Mouse (Mus musculus): ENCODE data around the gene Barhl1.

DNA sequence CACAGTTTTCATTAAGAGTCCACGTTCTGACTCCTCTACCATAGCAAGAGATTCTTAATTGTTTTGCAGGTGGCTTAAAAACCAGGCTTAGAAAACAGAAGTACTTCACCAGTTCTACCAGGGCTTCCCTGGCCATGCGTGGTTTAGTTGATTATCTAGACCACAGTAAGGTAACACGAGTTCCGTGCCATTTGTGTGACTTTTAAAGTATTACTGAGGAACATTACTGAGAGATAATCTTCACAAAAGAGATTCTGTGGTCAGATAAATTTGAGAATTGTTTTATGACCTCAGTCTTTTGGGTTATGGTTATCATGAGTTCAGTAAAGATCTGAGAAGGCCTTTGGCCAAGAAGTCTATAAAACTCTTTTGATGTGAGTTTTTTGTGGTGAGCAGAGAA lies 57.2 kb downstream of the Barhl1 start:
- TF ChIP-seq CTCF (IDR thresholded peaks at IDR 0.05; ENCODE audit: borderline replicate concordance, extremely low read depth, insufficient read depth, insufficient read length) (no peak), POLR2A (IDR thresholded peaks at IDR 0.05; ENCODE audit: borderline replicate concordance, extremely low read depth, insufficient read depth, insufficient read length, poor library complexity, severe bottlenecking) (no peak)
